22 mouse cellular contexts compared by ENCODE assay signal in genomic region chr7:19321464-19321863, GRCm38 (mm10). TPM values are rescaled to one million over a fixed set of nuclear protein-coding genes. Genes with fewer than 3 reads are reported as not detected.
DNase-seq lines count a peak whose midpoint lies in the region; ATAC-seq and TF ChIP-seq lines count a peak whose summit lies in the region.
"Had no signal": no experiment of that assay in that cellular context is flagged by ENCODE, and none has a peak within 500 bp of the region (broad histone marks: within the 10 kb centered on the region; RNA-seq: fewer than 3 reads in every experiment).

No protein-coding gene starts in this region.

- no peaks in the 10 kb centered on the region for H3K36me3 ChIP-seq in intestine, postnatal 0 days (ENCODE audit: control insufficient read depth, insufficient read depth)
- no peaks in the 10 kb centered on the region for H3K36me3 ChIP-seq in intestine, embryonic 16.5 days (ENCODE audit: control insufficient read depth, insufficient read depth, low read length)
- H3K36me3 ChIP-seq in spleen, adult 2 months (ENCODE audit: control insufficient read depth, insufficient read depth, low read length), result no peaks in the 10 kb centered on the region
- H3K36me3 ChIP-seq: embryonic facial prominence, embryonic 10.5 days; limb, embryonic 12.5 days; lung, embryonic 15.5 days; midbrain, embryonic 13.5 days; neural tube, embryonic 12.5 days had no signal

- TF ChIP-seq CTCF in intestine, postnatal 0 days (IDR thresholded peaks at IDR 0.05; ENCODE audit: low read depth), result no peak
- TF ChIP-seq CTCF in spleen, adult 2 months (IDR thresholded peaks at IDR 0.05; ENCODE audit: extremely low read depth, insufficient read depth, insufficient read length, insufficient replicate concordance), result no peak

- no peak overlapping the region for H3K9ac ChIP-seq in intestine, postnatal 0 days (ENCODE audit: low read depth, low read length)
- no peak overlapping the region for H3K9ac ChIP-seq in intestine, embryonic 16.5 days (ENCODE audit: low read depth, low read length)
- H3K9ac ChIP-seq: forebrain, postnatal 0 days; limb, embryonic 12.5 days; lung, embryonic 15.5 days; midbrain, embryonic 13.5 days; neural tube, embryonic 12.5 days had no signal

- peak; percentile 28; the same call in 1 of the 2 replicates for ATAC-seq in intestine, postnatal 0 days
- no peak for ATAC-seq in intestine, embryonic 16.5 days
- peak; percentile 56 for ATAC-seq in inflammation-experienced regulatory T-cells, adult 6 months
- ATAC-seq: forebrain, postnatal 0 days; hindbrain, embryonic 16.5 days; midbrain, embryonic 13.5 days had no signal

- WGBS in intestine, postnatal 0 days, result 31% methylated on average over 5 of the region's 5 CpGs
- WGBS in intestine, embryonic 16.5 days, result 41% methylated on average over 5 of the region's 5 CpGs
- 10% methylated on average over 5 of the region's 5 CpGs for WGBS in spleen, adult 2 months

- H3K9me3 ChIP-seq in intestine, postnatal 0 days (ENCODE audit: control insufficient read depth), result no peaks in the 10 kb centered on the region
- H3K9me3 ChIP-seq in intestine, embryonic 16.5 days (ENCODE audit: control insufficient read depth, low read length), result no peaks in the 10 kb centered on the region
- H3K9me3 ChIP-seq: embryonic facial prominence, embryonic 10.5 days; limb, embryonic 12.5 days; lung, embryonic 15.5 days; midbrain, embryonic 13.5 days; neural tube, embryonic 12.5 days had no signal

- no peaks in the 10 kb centered on the region for H3K4me1 ChIP-seq in intestine, postnatal 0 days (replicated peaks; ENCODE audit: control insufficient read depth, insufficient read depth, low read length)
- H3K4me1 ChIP-seq in intestine, embryonic 16.5 days (ENCODE audit: control insufficient read depth, insufficient read depth, low read length), result peaks cover 11% of the 10 kb centered on the region; the same call in 1 of the 2 replicates
- H3K4me1 ChIP-seq in spleen, adult 2 months (ENCODE audit: control insufficient read depth, insufficient read depth, insufficient read length), result peaks cover 36% of the 10 kb centered on the region; the same call in 1 of the 2 replicates

- no peak overlapping the region for H3K27ac ChIP-seq in intestine, postnatal 0 days (ENCODE audit: low read depth, low read length)
- no peak overlapping the region for H3K27ac ChIP-seq in intestine, embryonic 16.5 days (ENCODE audit: low read length)
- H3K27ac ChIP-seq in spleen, adult 2 months (ENCODE audit: insufficient read depth, low read length), result no peak overlapping the region
- H3K27ac ChIP-seq: embryonic facial prominence, embryonic 10.5 days; limb, embryonic 12.5 days; lung, embryonic 15.5 days; midbrain, embryonic 13.5 days; neural tube, embryonic 12.5 days had no signal

- H3K4me3 ChIP-seq in intestine, postnatal 0 days (ENCODE audit: low read depth, low read length), result no peak overlapping the region
- no peak overlapping the region for H3K4me3 ChIP-seq in intestine, embryonic 16.5 days (ENCODE audit: low read length)
- H3K4me3 ChIP-seq in spleen, adult 2 months (ENCODE audit: extremely low read depth, insufficient read depth, insufficient read length), result no peak overlapping the region
- H3K4me3 ChIP-seq: embryonic facial prominence, embryonic 10.5 days; erythroblast, embryonic 14.5 days; limb, embryonic 12.5 days; lung, embryonic 15.5 days; midbrain, embryonic 13.5 days; neural tube, embryonic 12.5 days had no signal

- no peak for TF ChIP-seq POLR2A in spleen, adult 2 months (IDR thresholded peaks at IDR 0.05; ENCODE audit: low read depth, low read length)

- H3K4me2 ChIP-seq in intestine, postnatal 0 days (replicated peaks; ENCODE audit: low read depth), result no peak overlapping the region
- no peak overlapping the region for H3K4me2 ChIP-seq in intestine, embryonic 16.5 days (ENCODE audit: low read depth, low read length)
- H3K4me2 ChIP-seq: heart, embryonic 11.5 days; limb, embryonic 12.5 days; lung, embryonic 15.5 days; neural tube, embryonic 12.5 days had no signal

- DNase-seq in spleen, adult 2 months (ENCODE audit: low read depth in 1 of 2, low spot score in 2 of 2), result peak; percentile 51 to 91
- DNase-seq in spleen, adult 18-20 months, result no peak
- no peak for DNase-seq in gastrocnemius, adult 18-20 months (ENCODE audit: low spot score)
- DNase-seq in cerebellum, adult 8-10 months, result no peak
- no peak for DNase-seq in gastrocnemius, postnatal 14 days
- DNase-seq: adrenal gland, postnatal 14 days; cerebellum, adult 2 months; forebrain, postnatal 0 days; kidney, adult 9 months; layer of hippocampus, postnatal 36 days; thymus, postnatal 36 days had no signal

- H3K27me3 ChIP-seq in intestine, postnatal 0 days (replicated peaks; ENCODE audit: control insufficient read depth, insufficient read depth, low read length), result 0 out of 2 replicates have a peak, but pooled peaks cover 14% of the 10 kb centered on the region
- H3K27me3 ChIP-seq in intestine, embryonic 16.5 days (replicated peaks; ENCODE audit: control insufficient read depth, insufficient read depth, low read length), result peaks cover 8% of the 10 kb centered on the region; the same call in 1 of the 2 replicates
- peaks cover 1% of the 10 kb centered on the region; the same call in 1 of the 2 replicates for H3K27me3 ChIP-seq in spleen, adult 2 months (ENCODE audit: control insufficient read depth, insufficient read depth, low read length)

- intact Hi-C loops in gastrocnemius, postnatal 14 days (cut with DNase I; ENCODE audit: low total_unique reads), result no loop called here

RNA-seq across cellular contexts. Expression of gene Fosb, which starts 11.6 kb away (rescaled TPM):
- polyA plus RNA-seq in intestine, postnatal 0 days (2015; fragmentation: Nextera tagmentation; extraction: Ambion mirVana), result 0.12 and 0.54 TPM in 2 replicates
- polyA plus RNA-seq in intestine, embryonic 16.5 days (2015; fragmentation: Nextera tagmentation; extraction: Ambion mirVana), result 0.10 and 0.21 TPM in 2 replicates
- polyA plus RNA-seq in spleen, adult 2 months (2012; rRNA removed), result 1.6 and 1.9 TPM in 2 replicates
- 1 to 10 TPM in 2 of 3 experiments, under 1 TPM in 1; 0.98 to 8.0 (median 2.0) TPM for polyA plus RNA-seq in inflammation-experienced regulatory T-cells, adult 6 months (2017; shearing (Covaris generic))
- 1 to 10 TPM in 1 of 2 experiments, under 1 TPM in 1; 0.57 to 2.5 TPM for total RNA-seq in gastrocnemius, adult 18-20 months (2021)
- total RNA-seq in gastrocnemius, postnatal 14 days (2021), result under 1 TPM; 0.69 to 0.90 TPM
- polyA plus RNA-seq: embryonic facial prominence, embryonic 10.5 days; midbrain, embryonic 13.5 days; neural tube, embryonic 12.5 days had no signal

RNA-seq across cellular contexts. Expression of gene Ercc1, which starts 23.1 kb away (rescaled TPM):
- 22.1 and 27.1 TPM in 2 replicates for polyA plus RNA-seq in intestine, postnatal 0 days (2015; fragmentation: Nextera tagmentation; extraction: Ambion mirVana)
- polyA plus RNA-seq in intestine, embryonic 16.5 days (2015; fragmentation: Nextera tagmentation; extraction: Ambion mirVana), result 45.8 and 51.3 TPM in 2 replicates
- polyA plus RNA-seq in spleen, adult 2 months (2012; rRNA removed), result 28.2 and 29.9 TPM in 2 replicates
- 10 to 100 TPM; 51.1 to 68.7 (median 55.2) TPM for polyA plus RNA-seq in inflammation-experienced regulatory T-cells, adult 6 months (2017; shearing (Covaris generic))
- total RNA-seq in gastrocnemius, adult 18-20 months (2021), result 10 to 100 TPM; 30.0 to 30.8 TPM
- 10 to 100 TPM; 26.7 to 28.7 TPM for total RNA-seq in gastrocnemius, postnatal 14 days (2021)

RNA-seq across cellular contexts. Expression of gene Cd3eap, which starts 37.8 kb away (rescaled TPM):
- 8.3 and 9.7 TPM in 2 replicates for polyA plus RNA-seq in intestine, postnatal 0 days (2015; fragmentation: Nextera tagmentation; extraction: Ambion mirVana)
- polyA plus RNA-seq in intestine, embryonic 16.5 days (2015; fragmentation: Nextera tagmentation; extraction: Ambion mirVana), result 19.1 and 24.3 TPM in 2 replicates
- polyA plus RNA-seq in spleen, adult 2 months (2012; rRNA removed), result 5.8 and 5.9 TPM in 2 replicates
- polyA plus RNA-seq in inflammation-experienced regulatory T-cells, adult 6 months (2017; shearing (Covaris generic)), result 10 to 100 TPM in 2 of 3 experiments, 1 to 10 TPM in 1; 8.9 to 22.4 (median 17.6) TPM
- 10 to 100 TPM; 10.8 to 11.4 TPM for total RNA-seq in gastrocnemius, adult 18-20 months (2021)
- total RNA-seq in gastrocnemius, postnatal 14 days (2021), result 1 to 10 TPM; 7.4 to 8.2 TPM

RNA-seq across cellular contexts. Expression of gene Ppp1r13l, which starts 38.1 kb away (rescaled TPM):
- 1.4 TPM in 2 replicates for polyA plus RNA-seq in intestine, postnatal 0 days (2015; fragmentation: Nextera tagmentation; extraction: Ambion mirVana)
- 3.1 and 4.2 TPM in 2 replicates for polyA plus RNA-seq in intestine, embryonic 16.5 days (2015; fragmentation: Nextera tagmentation; extraction: Ambion mirVana)
- polyA plus RNA-seq in spleen, adult 2 months (2012; rRNA removed), result 2.2 and 2.5 TPM in 2 replicates
- not detected for polyA plus RNA-seq in inflammation-experienced regulatory T-cells, adult 6 months (2017; shearing (Covaris generic))
- 1 to 10 TPM; 3.6 to 5.3 TPM for total RNA-seq in gastrocnemius, adult 18-20 months (2021)
- total RNA-seq in gastrocnemius, postnatal 14 days (2021), result 1 to 10 TPM; 1.7 to 2.9 TPM

RNA-seq across cellular contexts. Expression of gene Rtn2, which starts 39.0 kb away (rescaled TPM):
- 7.1 and 9.3 TPM in 2 replicates for polyA plus RNA-seq in intestine, postnatal 0 days (2015; fragmentation: Nextera tagmentation; extraction: Ambion mirVana)
- 10.3 and 11.8 TPM in 2 replicates for polyA plus RNA-seq in intestine, embryonic 16.5 days (2015; fragmentation: Nextera tagmentation; extraction: Ambion mirVana)
- 7.7 and 9.1 TPM in 2 replicates for polyA plus RNA-seq in spleen, adult 2 months (2012; rRNA removed)
- not detected for polyA plus RNA-seq in inflammation-experienced regulatory T-cells, adult 6 months (2017; shearing (Covaris generic))
- 1,000 to 10,000 TPM; 1,025 to 1,102 TPM for total RNA-seq in gastrocnemius, adult 18-20 months (2021)
- 100 to 1,000 TPM; 800 to 833 TPM for total RNA-seq in gastrocnemius, postnatal 14 days (2021)

Comparison
In these comparisons a context has a peak if more than half of its experiments do, and no peak if none do; other contexts are left out.
1. DNase-seq: peak in spleen, adult 2 months (2 of 2); none in spleen, adult 18-20 months (0 of 2), gastrocnemius, adult 18-20 months (single experiment), cerebellum, adult 8-10 months (single experiment) and gastrocnemius, postnatal 14 days (single experiment).